Comparison of ENCODE assay signal across 16 mouse cellular contexts in genomic region chr8:124630489-124630888, GRCm38 (mm10). TPM values are rescaled to one million over a fixed set of nuclear protein-coding genes. Genes with fewer than 3 reads are reported as not detected.
DNase-seq lines count a peak whose midpoint lies in the region; ATAC-seq and TF ChIP-seq lines count a peak whose summit lies in the region.
"Had no signal": no experiment of that assay in that cellular context is flagged by ENCODE, and none has a peak within 500 bp of the region (broad histone marks: within the 10 kb centered on the region; RNA-seq: fewer than 3 reads in every experiment).

No protein-coding gene starts in this region.

- WGBS in intestine, embryonic 16.5 days = 72% methylated on average over 6 of the region's 6 CpGs
- WGBS in intestine, postnatal 0 days = 71% methylated on average over 6 of the region's 6 CpGs
- WGBS in midbrain, postnatal 0 days = 77% methylated on average over 6 of the region's 6 CpGs
- 87% methylated on average over 6 of the region's 6 CpGs for WGBS in midbrain, embryonic 16.5 days

- no peaks in the 10 kb centered on the region for H3K36me3 ChIP-seq in intestine, embryonic 16.5 days (ENCODE audit: control insufficient read depth, insufficient read depth, low read length)
- 0 out of 2 replicates have a peak, but pooled peaks cover 2% of the 10 kb centered on the region for H3K36me3 ChIP-seq in intestine, postnatal 0 days (ENCODE audit: control insufficient read depth, insufficient read depth)
- H3K36me3 ChIP-seq in midbrain, postnatal 0 days (ENCODE audit: insufficient read depth, low read length) = peaks cover 5% of the 10 kb centered on the region; the same call in 1 of the 2 replicates
- H3K36me3 ChIP-seq in midbrain, embryonic 16.5 days (ENCODE audit: control insufficient read depth, insufficient read depth, low read length) = no peaks in the 10 kb centered on the region

- no peaks in the 10 kb centered on the region for H3K4me1 ChIP-seq in intestine, embryonic 16.5 days (ENCODE audit: control insufficient read depth, insufficient read depth, low read length)
- no peaks in the 10 kb centered on the region for H3K4me1 ChIP-seq in intestine, postnatal 0 days (replicated peaks; ENCODE audit: control insufficient read depth, insufficient read depth, low read length)
- H3K4me1 ChIP-seq in midbrain, postnatal 0 days (ENCODE audit: insufficient read depth, low read length) = no peaks in the 10 kb centered on the region
- H3K4me1 ChIP-seq in midbrain, embryonic 16.5 days (ENCODE audit: control insufficient read depth, insufficient read depth, low read length) = no peaks in the 10 kb centered on the region

- no peaks in the 10 kb centered on the region for H3K27me3 ChIP-seq in intestine, embryonic 16.5 days (replicated peaks; ENCODE audit: control insufficient read depth, insufficient read depth, low read length)
- H3K27me3 ChIP-seq in intestine, postnatal 0 days (replicated peaks; ENCODE audit: control insufficient read depth, insufficient read depth, low read length) = no peaks in the 10 kb centered on the region
- H3K27me3 ChIP-seq in midbrain, postnatal 0 days (ENCODE audit: insufficient read depth, low read length) = no peaks in the 10 kb centered on the region
- H3K27me3 ChIP-seq in midbrain, embryonic 16.5 days (ENCODE audit: control insufficient read depth, insufficient read depth, low read depth, low read length) = no peaks in the 10 kb centered on the region
- H3K27me3 ChIP-seq: embryonic facial prominence, embryonic 12.5 days had no signal

- intact Hi-C loops in left cerebral cortex, postnatal 10 days (cut with DNase I) = no loop called here

- no peak for TF ChIP-seq CTCF in intestine, postnatal 0 days (IDR thresholded peaks at IDR 0.05; ENCODE audit: low read depth)
- no peak for TF ChIP-seq CTCF in midbrain, postnatal 0 days (IDR thresholded peaks at IDR 0.05)

- no peak overlapping the region for H3K9ac ChIP-seq in intestine, embryonic 16.5 days (ENCODE audit: low read depth, low read length)
- no peak overlapping the region for H3K9ac ChIP-seq in intestine, postnatal 0 days (ENCODE audit: low read depth, low read length)
- H3K9ac ChIP-seq in midbrain, postnatal 0 days (replicated peaks; ENCODE audit: low read length, poor library complexity, severe bottlenecking) = no peak overlapping the region
- H3K9ac ChIP-seq in midbrain, embryonic 16.5 days (ENCODE audit: low read depth, low read length) = no peak overlapping the region
- H3K9ac ChIP-seq: embryonic facial prominence, embryonic 12.5 days; liver, embryonic 14.5 days had no signal

- no peak for ATAC-seq in cerebellum, adult (ENCODE audit: insufficient number of reproducible peaks, low FRiP score, low TSS enrichment)
- ATAC-seq in intestine, embryonic 16.5 days = 0 out of 2 replicates have a peak, but pooled peaks have one; percentile 20
- no peak for ATAC-seq in intestine, postnatal 0 days
- no peak for ATAC-seq in midbrain, postnatal 0 days (ENCODE audit: low FRiP score)
- ATAC-seq in midbrain, embryonic 16.5 days = no peak
- ATAC-seq: forebrain, embryonic 14.5 days had no signal

- no peak overlapping the region for H3K4me2 ChIP-seq in intestine, embryonic 16.5 days (ENCODE audit: low read depth, low read length)
- no peak overlapping the region for H3K4me2 ChIP-seq in intestine, postnatal 0 days (replicated peaks; ENCODE audit: low read depth)
- no peak overlapping the region for H3K4me2 ChIP-seq in midbrain, postnatal 0 days (ENCODE audit: low read depth, low read length, poor library complexity, severe bottlenecking)
- H3K4me2 ChIP-seq in midbrain, embryonic 16.5 days (ENCODE audit: low read length) = no peak overlapping the region
- H3K4me2 ChIP-seq: embryonic facial prominence, embryonic 12.5 days had no signal

- H3K4me3 ChIP-seq in intestine, embryonic 16.5 days (ENCODE audit: low read length) = no peak overlapping the region
- no peak overlapping the region for H3K4me3 ChIP-seq in intestine, postnatal 0 days (ENCODE audit: low read depth, low read length)
- H3K4me3 ChIP-seq in midbrain, postnatal 0 days (ENCODE audit: low read depth, low read length) = no peak overlapping the region
- H3K4me3 ChIP-seq in midbrain, embryonic 16.5 days (ENCODE audit: low read depth, low read length) = no peak overlapping the region
- H3K4me3 ChIP-seq: embryonic facial prominence, embryonic 12.5 days had no signal

- H3K9me3 ChIP-seq in intestine, embryonic 16.5 days (ENCODE audit: control insufficient read depth, low read length) = no peaks in the 10 kb centered on the region
- H3K9me3 ChIP-seq in intestine, postnatal 0 days (ENCODE audit: control insufficient read depth) = no peaks in the 10 kb centered on the region
- no peaks in the 10 kb centered on the region for H3K9me3 ChIP-seq in midbrain, postnatal 0 days (ENCODE audit: low read length)
- no peaks in the 10 kb centered on the region for H3K9me3 ChIP-seq in midbrain, embryonic 16.5 days (replicated peaks; ENCODE audit: control insufficient read depth, low read length, poor library complexity, severe bottlenecking)
- H3K9me3 ChIP-seq: embryonic facial prominence, embryonic 12.5 days had no signal

- peak; percentile 28 to 32 for DNase-seq in cerebellum, adult 18-20 months
- peak; percentile 73 for DNase-seq in midbrain, postnatal 0 days (ENCODE audit: low spot score)
- DNase-seq in urinary bladder, postnatal 25 days (ENCODE audit: low spot score) = no peak
- no peak for DNase-seq in left cerebral cortex, postnatal 10 days (ENCODE audit: extremely low spot score in 1 of 2, low spot score in 2 of 2)
- DNase-seq: spleen, adult 18-20 months had no signal

- H3K27ac ChIP-seq in intestine, embryonic 16.5 days (ENCODE audit: low read length) = no peak overlapping the region
- no peak overlapping the region for H3K27ac ChIP-seq in intestine, postnatal 0 days (ENCODE audit: low read depth, low read length)
- H3K27ac ChIP-seq in midbrain, postnatal 0 days (ENCODE audit: low read depth, low read length) = no peak overlapping the region
- no peak overlapping the region for H3K27ac ChIP-seq in midbrain, embryonic 16.5 days (ENCODE audit: low read length)
- H3K27ac ChIP-seq: embryonic facial prominence, embryonic 12.5 days; liver, embryonic 14.5 days had no signal

RNA-seq across cellular contexts. Expression of gene 2310022B05Rik, which starts 32.7 kb away (rescaled TPM):
- polyA plus RNA-seq in intestine, embryonic 16.5 days (2015; fragmentation: Nextera tagmentation; extraction: Ambion mirVana) = 17.0 and 20.8 TPM in 2 replicates
- polyA plus RNA-seq in intestine, postnatal 0 days (2015; fragmentation: Nextera tagmentation; extraction: Ambion mirVana) = 22.1 and 22.6 TPM in 2 replicates
- total RNA-seq in midbrain, postnatal 0 days (2014; rRNA removed) = 87.6 and 88.0 TPM in 2 replicates
- 30.1 and 31.4 TPM in 2 replicates for polyA plus RNA-seq in midbrain, postnatal 0 days (2015; fragmentation: Nextera tagmentation; extraction: Ambion mirVana)
- 20.0 and 24.2 TPM in 2 replicates for polyA plus RNA-seq in midbrain, embryonic 16.5 days (2015; fragmentation: Nextera tagmentation; extraction: Ambion mirVana)
- 10 to 100 TPM; 55.2 to 64.5 TPM for total RNA-seq in left cerebral cortex, postnatal 10 days (2021)

RNA-seq across cellular contexts. Expression of gene Capn9, which starts 54.6 kb away (rescaled TPM):
- polyA plus RNA-seq in intestine, embryonic 16.5 days (2015; fragmentation: Nextera tagmentation; extraction: Ambion mirVana) = 2.3 and 2.9 TPM in 2 replicates
- polyA plus RNA-seq in intestine, postnatal 0 days (2015; fragmentation: Nextera tagmentation; extraction: Ambion mirVana) = 2.0 and 2.7 TPM in 2 replicates
- 0.27 TPM in 1 of 2 replicates, not detected in the other for total RNA-seq in midbrain, postnatal 0 days (2014; rRNA removed)
- 0.43 and 0.52 TPM in 2 replicates for polyA plus RNA-seq in midbrain, postnatal 0 days (2015; fragmentation: Nextera tagmentation; extraction: Ambion mirVana)
- polyA plus RNA-seq in midbrain, embryonic 16.5 days (2015; fragmentation: Nextera tagmentation; extraction: Ambion mirVana) = 0.17 and 0.20 TPM in 2 replicates
- not detected for total RNA-seq in left cerebral cortex, postnatal 10 days (2021)
- total RNA-seq: granulocyte monocyte progenitor cell, adult 5-6 weeks; left cerebral cortex, adult 18-20 months; MEL; monocyte, adult 5-6 weeks had no signal
- polyA plus RNA-seq: embryonic facial prominence, embryonic 12.5 days; liver, embryonic 14.5 days had no signal

Comparison
In these comparisons a context has a peak if more than half of its experiments do, and no peak if none do; other contexts are left out.
1. DNase-seq: peak in cerebellum, adult 18-20 months (2 of 2) and midbrain, postnatal 0 days (single experiment); none in urinary bladder, postnatal 25 days (single experiment) and left cerebral cortex, postnatal 10 days (0 of 2).